Mouse (Mus musculus) neural tube, embryonic 11.5 days (tissue): ENCODE data around the gene Kcmf1. TPM values are rescaled to one million over a fixed set of nuclear protein-coding genes. Genes with fewer than 3 reads are reported as not detected.

ENCODE experiments used
- ATAC-seq: fragments of 200-750 bp; cut with Nextera tagmentation; 2 replicates; pipeline ENCODE4 v1.8.0; 2017; ENCODE audit warnings: moderate number of reproducible peaks, mild to moderate bottlenecking, moderate TSS enrichment, moderate library complexity; ENCODE audit not compliant: insufficient read depth, low FRiP score, low TSS enrichment
- DNase-seq: peaks from one replicate; pipeline ENCODE4 v3.0.0-alpha.2; 2015; ENCODE audit warnings: low spot score
- H3K27ac ChIP-seq: fragments of 300-500 bp; sonication (generic); 2 replicates; pipeline ENCODE4 v1.5.1; 2014; ENCODE audit warnings: low read depth, mild to moderate bottlenecking, low read length
- H3K27me3 ChIP-seq: fragments of 300-500 bp; sonication (generic); 2 replicates; pipeline ENCODE4 v1.6.1; 2014; ENCODE audit warnings: mild to moderate bottlenecking, low read length, mixed read lengths; ENCODE audit not compliant: control insufficient read depth, insufficient read depth
- H3K36me3 ChIP-seq: fragments of 300-500 bp; sonication (generic); 2 replicates; pipeline ENCODE4 v1.6.1; 2014; ENCODE audit warnings: mild to moderate bottlenecking, low read length, moderate library complexity, mixed read lengths; ENCODE audit not compliant: control insufficient read depth, insufficient read depth
- H3K4me1 ChIP-seq: fragments of 300-500 bp; sonication (generic); 2 replicates; pipeline ENCODE4 v1.6.1; 2014; ENCODE audit warnings: low read length, mixed read lengths; ENCODE audit not compliant: control insufficient read depth, insufficient read depth
- H3K4me2 ChIP-seq: fragments of 300-500 bp; sonication (generic); 2 replicates; pipeline ENCODE4 v1.6.1; 2014; ENCODE audit warnings: low read depth, mild to moderate bottlenecking, moderate library complexity
- H3K4me3 ChIP-seq: fragments of 300-500 bp; sonication (generic); 2 replicates; pipeline ENCODE4 v1.5.1; 2014; ENCODE audit warnings: low read depth, low read length
- H3K9ac ChIP-seq: fragments of 300-500 bp; sonication (generic); 2 replicates; pipeline ENCODE4 v1.6.1; 2014; ENCODE audit warnings: mild to moderate bottlenecking, low read length
- H3K9me3 ChIP-seq: fragments of 300-500 bp; sonication (generic); 2 replicates; pipeline ENCODE4 v1.6.1; 2016; ENCODE audit warnings: low read length; ENCODE audit not compliant: control insufficient read depth
- WGBS: fragments of 180-500 bp; shearing (Covaris S2); extraction: QIAGEN DNeasy Blood & Tissue Kit; methylation state at CpG from one replicate; pipeline ENCODE4 v1.1.7; 2014; 5-methylcytosine and 5-hydroxymethylcytosine counted together
- polyA plus RNA-seq: library from polyadenylated mRNA; unstranded; fragments of >200 nt; fragmentation: Nextera tagmentation; extraction: Ambion mirVana; gene quantifications from 2 replicates; pipeline ENCODE4 v1.2.1, GENCODE M21; 2014

The Kcmf1 gene
- polyA plus RNA-seq, 1 experiment from 2014 or later: 48.6 TPM

DNA sequence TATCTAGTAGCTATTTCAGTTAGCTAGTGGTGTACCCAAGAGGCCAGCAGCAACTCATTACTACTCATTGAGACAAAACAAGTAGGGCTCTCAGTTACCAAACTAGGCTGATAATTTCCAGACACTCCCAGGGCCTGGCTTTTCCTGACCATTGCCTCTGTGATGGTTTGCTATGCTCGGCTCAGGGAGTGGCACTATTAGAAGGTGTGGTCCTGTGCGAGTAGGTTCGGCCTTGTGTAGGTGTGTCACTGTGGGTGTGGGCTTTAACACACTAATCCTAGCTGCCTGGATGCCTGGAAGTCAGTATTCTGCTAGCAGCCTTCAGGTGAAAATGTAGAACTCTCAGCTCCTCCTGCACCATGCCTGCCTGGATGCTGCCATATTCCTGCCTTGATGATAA is 31.8 kb upstream of the Kcmf1 start:
- H3K9me3 ChIP-seq: no peaks in the 10 kb centered on the region
- WGBS: 88% methylated on average over 3 of the region's 3 CpGs

DNA sequence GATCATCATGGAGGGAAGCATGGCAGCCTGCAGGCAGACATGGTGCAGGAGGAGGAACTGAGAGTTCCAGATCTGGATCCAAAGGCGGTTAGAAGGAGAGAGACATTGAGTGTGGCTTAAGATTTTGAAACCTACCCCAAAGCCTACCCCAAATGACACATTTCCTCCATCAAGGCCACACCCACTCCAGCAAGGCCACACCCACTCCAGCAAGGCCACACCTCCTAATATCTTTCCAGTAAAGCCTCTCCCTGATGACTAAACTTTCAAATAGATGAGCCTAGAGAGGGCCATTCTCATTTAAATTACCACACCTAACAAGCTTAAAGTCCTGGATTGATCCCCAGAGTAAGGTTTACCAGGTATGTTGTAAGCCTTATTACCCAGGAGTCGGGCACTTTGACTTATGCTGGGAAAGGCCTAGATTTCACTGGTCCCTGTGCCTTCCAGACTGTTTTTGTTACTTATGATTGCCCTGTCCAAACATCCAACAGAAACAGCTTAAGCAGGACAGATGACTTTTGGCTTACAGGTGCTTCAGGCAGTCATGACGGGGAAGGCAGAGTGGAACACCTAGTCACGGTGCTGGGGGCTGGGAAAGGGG is 30.1 kb upstream of the Kcmf1 start:
- Histone ChIP-seq H3K9ac (no peak overlapping the region), H3K27ac (no peak overlapping the region), H3K36me3 (no peaks in the 10 kb centered on the region), H3K9me3 (no peaks in the 10 kb centered on the region), H3K4me1 (no peaks in the 10 kb centered on the region), H3K4me3 (no peak overlapping the region), H3K4me2 (no peak overlapping the region), H3K27me3 (no peaks in the 10 kb centered on the region)
- WGBS: 88% methylated on average over 4 of the region's 4 CpGs
- ATAC-seq: no peak
- no peak for DNase-seq

More for the DNA sequence above, 31.8 kb upstream of the Kcmf1 start:
- Histone ChIP-seq H3K36me3 (no peaks in the 10 kb centered on the region), H3K4me3 (no peak overlapping the region), H3K9ac (no peak overlapping the region), H3K27ac (no peak overlapping the region), H3K27me3 (no peaks in the 10 kb centered on the region), H3K4me2 (no peak overlapping the region), H3K4me1 (no peaks in the 10 kb centered on the region)
- ATAC-seq (no peak), DNase-seq (no peak)

DNA sequence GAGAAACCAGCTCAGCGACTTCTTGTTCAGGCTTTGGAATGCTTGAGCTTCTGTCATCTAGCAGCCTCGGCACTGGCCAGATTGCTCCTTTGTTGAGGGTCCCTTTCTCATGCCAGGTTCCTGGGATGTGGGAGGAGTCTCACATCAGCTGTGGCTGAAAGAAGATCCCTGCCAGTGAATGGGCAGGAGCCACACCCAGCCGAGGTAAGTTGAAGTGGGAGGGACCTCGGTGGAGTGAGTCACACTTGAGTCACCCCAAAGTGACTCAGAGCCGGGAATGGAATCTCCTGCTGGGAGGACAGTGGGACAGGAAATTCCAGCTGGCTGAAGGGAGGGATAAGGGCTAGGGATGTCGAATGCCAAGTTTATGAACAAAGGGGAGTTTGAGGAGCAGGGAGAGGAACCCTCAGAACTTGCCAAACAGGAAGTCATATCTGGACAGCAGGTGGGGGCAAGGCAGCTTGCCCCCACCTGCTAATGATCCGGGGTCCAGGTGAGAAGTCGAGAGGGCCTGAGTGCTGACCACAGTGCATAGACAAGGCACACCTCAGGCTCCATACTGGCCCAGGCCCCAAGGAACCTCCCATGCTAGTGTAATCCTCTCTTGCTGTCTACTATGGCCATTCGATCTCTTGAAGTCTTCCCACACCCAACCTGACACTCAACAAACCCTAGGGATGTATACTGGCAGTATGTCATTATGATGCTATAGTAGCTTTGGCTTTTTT is 27.1 kb upstream of the Kcmf1 start:
- H3K4me3 ChIP-seq: no peak overlapping the region
- no peaks in the 10 kb centered on the region for H3K4me1 ChIP-seq
- WGBS: 20% methylated on average over 9 of the region's 9 CpGs
- no peak overlapping the region for H3K4me2 ChIP-seq
- DNase-seq (peak; percentile 19), ATAC-seq (no peak)
- H3K27me3 ChIP-seq: no peaks in the 10 kb centered on the region
- no peaks in the 10 kb centered on the region for H3K36me3 ChIP-seq
- no peak overlapping the region for H3K9ac ChIP-seq
- no peak overlapping the region for H3K27ac ChIP-seq
- no peaks in the 10 kb centered on the region for H3K9me3 ChIP-seq

DNA sequence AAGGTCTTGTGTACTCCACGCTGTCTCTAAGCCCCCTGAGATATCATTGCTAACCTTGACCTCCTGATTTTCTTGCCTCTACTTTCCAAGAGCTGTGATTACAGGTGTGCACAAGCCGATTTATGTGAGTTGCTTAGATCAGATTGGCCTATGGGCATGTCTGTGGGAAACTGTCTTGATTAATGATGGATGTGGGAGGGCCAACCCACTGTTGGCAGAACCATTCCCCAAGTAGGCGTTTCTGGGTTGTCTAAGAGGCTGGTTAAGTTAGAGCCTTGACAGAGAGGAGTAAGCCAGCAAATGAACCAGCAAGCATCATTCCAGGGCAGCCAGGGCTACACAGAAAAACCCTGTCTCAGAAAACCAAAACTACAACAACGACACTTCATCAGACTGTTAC is 26.3 kb upstream of the Kcmf1 start:
- Histone ChIP-seq H3K36me3 (no peaks in the 10 kb centered on the region), H3K9me3 (no peaks in the 10 kb centered on the region), H3K4me3 (no peak overlapping the region), H3K4me2 (no peak overlapping the region), H3K27me3 (no peaks in the 10 kb centered on the region), H3K9ac (no peak overlapping the region), H3K27ac (no peak overlapping the region), H3K4me1 (no peaks in the 10 kb centered on the region)
- WGBS: 78% methylated on average over 4 of the region's 4 CpGs
- ATAC-seq (no peak), DNase-seq (no peak)

DNA sequence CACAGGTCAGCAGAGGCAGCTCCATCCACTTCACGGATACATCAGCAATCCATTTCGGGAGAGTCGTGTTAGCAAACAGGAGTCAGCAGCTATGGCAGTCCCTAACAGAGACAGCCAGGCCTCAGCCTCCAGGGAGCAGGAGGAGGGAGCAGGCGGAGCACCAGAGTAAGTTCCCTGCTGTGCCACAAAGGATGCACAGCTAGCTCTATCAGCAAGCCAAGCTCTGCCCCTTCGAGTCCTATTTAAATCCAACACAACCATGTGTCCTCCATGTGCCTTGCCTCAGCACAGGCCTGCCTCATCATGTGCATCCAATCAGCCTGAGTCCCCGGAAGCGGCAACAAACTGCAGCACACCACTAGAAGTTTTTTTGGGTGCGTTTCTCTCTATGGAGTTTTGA is 23.6 kb upstream of the Kcmf1 start:
- H3K27ac ChIP-seq: no peak overlapping the region
- ATAC-seq: no peak
- H3K36me3 ChIP-seq: no peaks in the 10 kb centered on the region
- H3K9me3 ChIP-seq: no peaks in the 10 kb centered on the region
- no peaks in the 10 kb centered on the region for H3K27me3 ChIP-seq
- H3K9ac ChIP-seq: no peak overlapping the region
- H3K4me2 ChIP-seq: no peak overlapping the region
- no peaks in the 10 kb centered on the region for H3K4me1 ChIP-seq
- no peak overlapping the region for H3K4me3 ChIP-seq
- WGBS: 85% methylated on average over 8 of the region's 8 CpGs
- DNase-seq: no peak

DNA sequence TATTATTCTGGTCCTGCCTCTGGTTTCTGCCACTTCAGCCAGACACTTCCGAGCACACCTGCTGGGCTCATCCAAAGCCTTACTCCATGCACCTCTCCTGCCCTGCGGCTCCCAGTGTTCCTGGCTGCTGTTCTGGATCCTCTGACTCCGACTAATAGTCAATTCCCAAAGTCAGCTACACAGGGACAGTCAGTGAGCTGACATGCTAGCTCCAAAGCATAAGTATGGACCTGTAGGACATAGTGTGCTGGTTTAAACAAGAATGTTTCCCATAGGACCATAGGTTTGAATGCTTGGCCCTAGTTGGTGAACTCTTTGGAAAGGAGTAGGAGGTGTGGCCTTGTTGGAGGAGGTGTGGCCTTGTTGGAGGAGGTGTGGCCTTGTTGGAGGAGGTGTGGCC is 21.3 kb upstream of the Kcmf1 start:
- no peaks in the 10 kb centered on the region for H3K9me3 ChIP-seq
- H3K4me2 ChIP-seq: no peak overlapping the region
- 93% methylated on average over 3 of the region's 3 CpGs for WGBS
- no peak for ATAC-seq
- H3K27ac ChIP-seq: no peak overlapping the region
- no peaks in the 10 kb centered on the region for H3K36me3 ChIP-seq
- H3K4me1 ChIP-seq: no peaks in the 10 kb centered on the region
- H3K27me3 ChIP-seq: no peaks in the 10 kb centered on the region
- no peak for DNase-seq
- H3K9ac ChIP-seq: no peak overlapping the region
- H3K4me3 ChIP-seq: no peak overlapping the region

DNA sequence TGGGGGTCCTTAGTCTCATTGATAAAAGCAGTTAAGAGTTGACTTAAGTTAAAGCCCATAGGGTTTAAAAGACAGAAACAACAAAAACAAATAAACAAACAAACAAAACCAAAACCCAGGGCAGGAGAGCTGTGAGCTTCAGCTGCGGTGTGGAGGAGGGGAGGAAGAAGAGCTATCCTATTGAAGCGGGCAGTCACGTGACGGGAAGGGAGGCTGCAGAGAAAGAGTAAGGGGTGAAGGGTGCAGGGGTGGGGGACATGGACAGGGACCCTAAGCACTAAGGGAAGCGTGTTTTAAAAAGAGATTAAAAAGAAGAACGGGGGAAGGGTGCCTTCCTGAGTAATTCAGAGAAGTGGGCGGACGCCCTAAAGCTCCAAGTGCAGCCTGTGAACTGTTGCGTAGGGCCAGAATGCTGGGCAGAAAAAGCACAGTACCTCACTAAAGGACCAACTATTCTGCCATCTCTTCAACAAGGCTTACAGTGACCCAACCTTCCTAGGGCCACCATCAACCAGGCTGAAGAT is 18.8 kb upstream of the Kcmf1 start:
- H3K9ac ChIP-seq: no peak overlapping the region
- no peaks in the 10 kb centered on the region for H3K36me3 ChIP-seq
- 66% methylated on average over 9 of the region's 9 CpGs for WGBS
- no peak overlapping the region for H3K27ac ChIP-seq
- no peaks in the 10 kb centered on the region for H3K4me1 ChIP-seq
- no peak for DNase-seq
- no peak for ATAC-seq
- no peaks in the 10 kb centered on the region for H3K9me3 ChIP-seq
- H3K27me3 ChIP-seq: no peaks in the 10 kb centered on the region
- H3K4me3 ChIP-seq: no peak overlapping the region
- H3K4me2 ChIP-seq: no peak overlapping the region

DNA sequence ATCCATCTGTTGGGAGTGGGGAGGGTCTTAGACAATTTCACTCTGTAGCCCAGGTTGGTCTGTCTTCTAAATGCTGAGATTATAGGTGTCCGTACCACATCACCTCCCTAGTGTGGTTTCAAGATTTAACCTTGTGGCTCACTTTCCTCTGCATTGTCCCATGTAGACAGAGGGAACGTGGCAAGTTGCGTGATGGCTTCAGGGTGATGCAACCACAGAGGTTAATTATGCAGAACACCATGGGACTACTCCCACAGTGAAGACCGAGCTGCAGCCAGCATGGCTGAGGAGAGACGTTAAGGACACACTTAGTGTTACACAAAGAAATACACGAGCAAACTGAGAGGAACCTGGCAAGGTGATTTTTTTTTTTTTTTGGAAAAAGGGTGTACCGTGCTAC is 16.6 kb upstream of the Kcmf1 start:
- Histone ChIP-seq H3K4me1 (no peaks in the 10 kb centered on the region), H3K4me2 (no peak overlapping the region), H3K9me3 (no peaks in the 10 kb centered on the region), H3K36me3 (no peaks in the 10 kb centered on the region), H3K9ac (no peak overlapping the region), H3K27me3 (no peaks in the 10 kb centered on the region), H3K27ac (no peak overlapping the region), H3K4me3 (no peak overlapping the region)
- WGBS: 83% methylated on average over 7 of the region's 7 CpGs
- no peak for DNase-seq
- no peak for ATAC-seq
